Mouse (Mus musculus): Measurements from ENCODE around the gene Prm1. TPM values are rescaled to one million over a fixed set of nuclear protein-coding genes. Genes with fewer than 3 reads are reported as not detected.

Prm1 gene
- polyA plus RNA-seq, 1 experiment from 2014 or later, result not detected

- H3K4me1 ChIP-seq (replicated peaks), result peaks cover 56% of the 10 kb centered on the region
- peak overlapping the region; percentile 88 for H3K27ac ChIP-seq (ENCODE audit: poor library complexity, severe bottlenecking)
- H3K4me3 ChIP-seq, result no peak overlapping the region
- H3K9me3 ChIP-seq (replicated peaks), result no peaks in the 10 kb centered on the region
- no peaks in the 10 kb centered on the region for H3K36me3 ChIP-seq
- H3K27me3 ChIP-seq (replicated peaks), result no peaks in the 10 kb centered on the region
- H3K4me2 ChIP-seq, result peak overlapping the region; percentile 41
- 41% methylated on average over 10 of the region's 10 CpGs for WGBS
- peak overlapping the region; percentile 28; the same call in 1 of the 2 replicates for H3K9ac ChIP-seq
- ATAC-seq (ENCODE audit: insufficient number of reproducible peaks, low FRiP score), result no peak
Measured at GRCm38 (mm10) chr16:10838487-10839245, 33.0 kb upstream of the Prm1 start.

GRCm38 (mm10) chr16:10837903-10838302 is 32.3 kb upstream of the Prm1 start:
- peaks cover 49% of the 10 kb centered on the region for H3K4me1 ChIP-seq (replicated peaks)
- H3K9ac ChIP-seq, result peak overlapping the region; percentile 28; the same call in 1 of the 2 replicates
- no peaks in the 10 kb centered on the region for H3K9me3 ChIP-seq (replicated peaks)
- no peak for ATAC-seq (ENCODE audit: insufficient number of reproducible peaks, low FRiP score)
- no peak overlapping the region for H3K4me3 ChIP-seq
- H3K27ac ChIP-seq (ENCODE audit: poor library complexity, severe bottlenecking), result peak overlapping the region; percentile 88
- H3K27me3 ChIP-seq (replicated peaks), result no peaks in the 10 kb centered on the region
- 88% methylated on average over 1 of the region's 1 CpGs for WGBS
- H3K36me3 ChIP-seq, result no peaks in the 10 kb centered on the region
- peak overlapping the region; percentile 41 for H3K4me2 ChIP-seq

- H3K9ac ChIP-seq, result no peak overlapping the region
- no peaks in the 10 kb centered on the region for H3K27me3 ChIP-seq (replicated peaks)
- no peaks in the 10 kb centered on the region for H3K36me3 ChIP-seq
- no peaks in the 10 kb centered on the region for H3K9me3 ChIP-seq (replicated peaks)
- no peak overlapping the region for H3K27ac ChIP-seq (ENCODE audit: poor library complexity, severe bottlenecking)
- no peak overlapping the region for H3K4me2 ChIP-seq
- 80% methylated on average over 3 of the region's 3 CpGs for WGBS
- H3K4me3 ChIP-seq, result no peak overlapping the region
- H3K4me1 ChIP-seq (replicated peaks), result peaks cover 48% of the 10 kb centered on the region
- no peak for ATAC-seq (ENCODE audit: insufficient number of reproducible peaks, low FRiP score)
Measured at GRCm38 (mm10) chr16:10837250-10837649, 31.6 kb upstream of the Prm1 start.

- no peak for ATAC-seq (ENCODE audit: insufficient number of reproducible peaks, low FRiP score)
- Histone ChIP-seq H3K9me3 (replicated peaks) (no peaks in the 10 kb centered on the region), H3K36me3 (no peaks in the 10 kb centered on the region), H3K27ac (ENCODE audit: poor library complexity, severe bottlenecking) (no peak overlapping the region), H3K4me1 (replicated peaks) (peaks cover 46% of the 10 kb centered on the region), H3K9ac (no peak overlapping the region), H3K27me3 (replicated peaks) (no peaks in the 10 kb centered on the region), H3K4me2 (no peak overlapping the region), H3K4me3 (no peak overlapping the region)
- 95% methylated on average over 3 of the region's 3 CpGs for WGBS
Measured at GRCm38 (mm10) chr16:10836388-10836787, 30.7 kb upstream of the Prm1 start.

GRCm38 (mm10) chr16:10834911-10835587 is 29.4 kb upstream of the Prm1 start, which contains the start of gene Rmi2:
Rmi2 (plus strand) TSS chr16:10835059.
- Histone ChIP-seq H3K27me3 (replicated peaks) (no peaks in the 10 kb centered on the region), H3K9ac (peak within 1 kb of the TSS; percentile 91), H3K4me3 (peak within 1 kb of the TSS; percentile 90), H3K9me3 (replicated peaks) (no peaks in the 10 kb centered on the region), H3K4me1 (replicated peaks) (peaks cover 43% of the 10 kb centered on the region), H3K4me2 (peak within 1 kb of the TSS; percentile 89), H3K36me3 (no peaks in the 10 kb centered on the region), H3K27ac (ENCODE audit: poor library complexity, severe bottlenecking) (peak within 1 kb of the TSS; percentile 75)
- ATAC-seq (ENCODE audit: insufficient number of reproducible peaks, low FRiP score), result peak; percentile 92
- WGBS, result under 1% methylated on average over 68 of the region's 69 CpGs

- Histone ChIP-seq H3K36me3 (no peaks in the 10 kb centered on the region), H3K9me3 (replicated peaks) (no peaks in the 10 kb centered on the region), H3K4me3 (peak overlapping the region; percentile 90), H3K4me1 (replicated peaks) (peaks cover 37% of the 10 kb centered on the region), H3K4me2 (peak overlapping the region; percentile 89), H3K27me3 (replicated peaks) (no peaks in the 10 kb centered on the region), H3K9ac (peak overlapping the region; percentile 91; the same call in 1 of the 2 replicates), H3K27ac (ENCODE audit: poor library complexity, severe bottlenecking) (no peak overlapping the region)
- 6% methylated on average over 12 of the region's 12 CpGs for whole genome bisulfite sequencing
- ATAC-seq (ENCODE audit: insufficient number of reproducible peaks, low FRiP score), result no peak
Measured at GRCm38 (mm10) chr16:10834542-10834910, 28.9 kb upstream of the Prm1 start.

GRCm38 (mm10) chr16:10828461-10828805 is 22.8 kb upstream of the Prm1 start:
- Histone ChIP-seq H3K4me1 (replicated peaks) (no peaks in the 10 kb centered on the region; the same call in 1 of the 2 replicates), H3K9ac (no peak overlapping the region), H3K27me3 (replicated peaks) (no peaks in the 10 kb centered on the region), H3K9me3 (replicated peaks) (peaks cover under 1% of the 10 kb centered on the region; the same call in 1 of the 2 replicates), H3K4me2 (no peak overlapping the region), H3K27ac (ENCODE audit: poor library complexity, severe bottlenecking) (no peak overlapping the region), H3K36me3 (no peaks in the 10 kb centered on the region), H3K4me3 (no peak overlapping the region)
- WGBS, result 70% methylated on average over 4 of the region's 4 CpGs
- ATAC-seq (ENCODE audit: insufficient number of reproducible peaks, low FRiP score), result no peak

GRCm38 (mm10) chr16:10827766-10828460 is 22.3 kb upstream of the Prm1 start:
- H3K36me3 ChIP-seq, result no peaks in the 10 kb centered on the region
- no peaks in the 10 kb centered on the region for H3K27me3 ChIP-seq (replicated peaks)
- no peak overlapping the region for H3K4me3 ChIP-seq
- H3K4me2 ChIP-seq, result no peak overlapping the region
- no peaks in the 10 kb centered on the region; the same call in 1 of the 2 replicates for H3K4me1 ChIP-seq (replicated peaks)
- H3K9ac ChIP-seq, result no peak overlapping the region
- no peak for ATAC-seq (ENCODE audit: insufficient number of reproducible peaks, low FRiP score)
- no peak overlapping the region for H3K27ac ChIP-seq (ENCODE audit: poor library complexity, severe bottlenecking)
- H3K9me3 ChIP-seq (replicated peaks), result peaks cover 3% of the 10 kb centered on the region
- 72% methylated on average over 7 of the region's 7 CpGs for WGBS

- H3K4me1 ChIP-seq (replicated peaks), result no peaks in the 10 kb centered on the region; the same call in 1 of the 2 replicates
- H3K9ac ChIP-seq, result no peak overlapping the region
- H3K36me3 ChIP-seq, result no peaks in the 10 kb centered on the region
- WGBS, result 89% methylated on average over 9 of the region's 9 CpGs
- no peak for ATAC-seq (ENCODE audit: insufficient number of reproducible peaks, low FRiP score)
- H3K9me3 ChIP-seq (replicated peaks), result peaks cover 3% of the 10 kb centered on the region
- no peak overlapping the region for H3K4me2 ChIP-seq
- no peak overlapping the region for H3K27ac ChIP-seq (ENCODE audit: poor library complexity, severe bottlenecking)
- H3K27me3 ChIP-seq (replicated peaks), result no peaks in the 10 kb centered on the region
- H3K4me3 ChIP-seq, result no peak overlapping the region
Measured at GRCm38 (mm10) chr16:10827269-10827668, 21.6 kb upstream of the Prm1 start.

- no peak overlapping the region for H3K4me3 ChIP-seq
- H3K9me3 ChIP-seq (replicated peaks), result peaks cover 3% of the 10 kb centered on the region
- H3K36me3 ChIP-seq, result no peaks in the 10 kb centered on the region
- 75% methylated on average over 4 of the region's 4 CpGs for WGBS
- no peak for ATAC-seq (ENCODE audit: insufficient number of reproducible peaks, low FRiP score)
- no peak overlapping the region for H3K4me2 ChIP-seq
- no peaks in the 10 kb centered on the region for H3K27me3 ChIP-seq (replicated peaks)
- no peaks in the 10 kb centered on the region; the same call in 1 of the 2 replicates for H3K4me1 ChIP-seq (replicated peaks)
- H3K27ac ChIP-seq (ENCODE audit: poor library complexity, severe bottlenecking), result no peak overlapping the region
- H3K9ac ChIP-seq, result no peak overlapping the region
Measured at GRCm38 (mm10) chr16:10825840-10826239, 20.2 kb upstream of the Prm1 start.

GRCm38 (mm10) chr16:10824536-10824935 is 18.9 kb upstream of the Prm1 start:
- H3K36me3 ChIP-seq, result no peaks in the 10 kb centered on the region
- no peak for ATAC-seq (ENCODE audit: insufficient number of reproducible peaks, low FRiP score)
- H3K27ac ChIP-seq (ENCODE audit: poor library complexity, severe bottlenecking), result no peak overlapping the region
- peaks cover 13% of the 10 kb centered on the region for H3K4me1 ChIP-seq (replicated peaks)
- H3K27me3 ChIP-seq (replicated peaks), result no peaks in the 10 kb centered on the region
- H3K9ac ChIP-seq, result no peak overlapping the region
- H3K4me2 ChIP-seq, result no peak overlapping the region
- H3K9me3 ChIP-seq (replicated peaks), result peaks cover 3% of the 10 kb centered on the region
- H3K4me3 ChIP-seq, result no peak overlapping the region
- 69% methylated on average over 1 of the region's 1 CpGs for WGBS

Data from heart, embryonic 12.5 days (tissue).